Mouse (Mus musculus) kidney, adult 9 months (tissue): Measurements from ENCODE around the gene Vwa8.
A peak's percentile ranks its signal among the peaks of the same experiment; 100 is the strongest.
"Not testable (repeated sequence)": the region's sequence is repeated elsewhere in the genome, so short reads cannot be mapped to it uniquely, and the experiment has no call there.

Experiments
- DNase-seq: peaks from one replicate; pipeline ENCODE4 v3.0.0; 2022

Gene Vwa8

DNA sequence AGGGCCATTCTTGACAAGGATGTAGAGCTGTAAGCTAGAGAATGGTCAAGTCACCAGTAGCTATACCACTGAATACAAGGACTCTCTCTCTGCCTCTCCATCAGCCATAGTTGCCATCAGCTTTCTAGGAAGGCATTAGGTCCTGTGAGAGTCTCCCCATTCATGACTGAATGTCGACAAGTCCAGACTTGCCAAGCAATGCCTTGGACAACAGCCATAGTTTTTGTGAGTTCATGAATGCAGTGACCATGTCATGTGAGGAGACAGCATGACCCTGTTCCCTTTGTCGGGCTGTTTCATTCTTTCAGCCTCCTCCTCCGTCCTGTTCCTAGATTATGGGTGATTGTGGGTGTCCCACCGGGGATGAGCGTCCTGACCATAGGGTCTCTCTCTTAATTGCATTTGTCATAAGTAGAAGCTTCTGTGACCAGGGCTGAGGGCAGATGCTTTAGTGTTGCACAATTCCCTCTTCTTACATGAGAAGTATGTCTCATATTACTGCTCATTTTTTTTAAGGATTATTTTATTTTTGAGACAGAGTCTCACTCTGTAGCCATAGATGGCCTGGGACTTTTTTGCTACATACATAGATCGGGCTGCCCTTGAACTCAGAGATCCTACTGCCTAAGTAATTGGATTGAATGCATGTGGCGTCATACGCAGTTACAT is 37.8 kb downstream of the Vwa8 start:
- no peak for DNase-seq

GRCm38 (mm10) chr14:78887494-78887893 is 38.6 kb downstream of the Vwa8 start:
- DNase-seq = not testable (repeated sequence)

- peak; percentile 20 for DNase-seq
Observed at GRCm38 (mm10) chr14:78895496-78895895, 46.6 kb downstream of the Vwa8 start.

- peak; percentile 35 for DNase-seq
Observed at GRCm38 (mm10) chr14:78896252-78896651, 47.4 kb downstream of the Vwa8 start.

GRCm38 (mm10) chr14:78900770-78901169 is 51.9 kb downstream of the Vwa8 start:
- peak; percentile 20 for DNase-seq

DNA sequence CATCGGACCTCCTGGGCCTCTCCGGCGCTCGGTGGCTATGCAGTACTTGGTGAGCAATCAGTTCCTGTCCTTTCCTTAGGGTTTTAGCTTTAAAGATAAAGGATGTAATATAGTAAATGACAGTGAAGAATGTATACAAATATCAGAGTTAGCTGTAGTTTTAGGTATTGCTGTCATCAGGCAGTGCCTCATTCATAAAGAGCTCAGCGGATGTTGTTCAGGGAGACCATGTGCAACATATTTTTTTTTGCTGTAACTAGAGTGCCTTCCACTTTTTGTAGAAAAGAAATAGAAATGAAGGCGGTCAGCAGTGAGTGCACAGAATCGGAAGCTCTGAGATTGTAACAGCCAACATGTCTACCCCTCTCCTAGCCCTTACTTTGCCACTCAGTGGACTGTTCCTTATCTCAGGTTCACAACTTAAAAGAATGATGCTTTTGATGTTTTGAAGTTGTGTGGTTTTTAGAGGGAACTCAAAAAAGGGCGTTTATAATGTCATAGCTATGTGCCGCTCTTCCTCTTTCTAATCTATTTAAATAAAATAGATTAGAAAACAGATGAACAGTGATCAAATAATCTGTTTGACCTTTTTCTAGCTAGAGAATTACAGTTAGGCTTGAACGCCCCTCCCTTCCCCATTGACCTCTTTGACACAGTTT is 59.5 kb downstream of the Vwa8 start:
- DNase-seq = no peak

GRCm38 (mm10) chr14:78912076-78912475 is 63.2 kb downstream of the Vwa8 start:
- DNase-seq = no peak

DNA sequence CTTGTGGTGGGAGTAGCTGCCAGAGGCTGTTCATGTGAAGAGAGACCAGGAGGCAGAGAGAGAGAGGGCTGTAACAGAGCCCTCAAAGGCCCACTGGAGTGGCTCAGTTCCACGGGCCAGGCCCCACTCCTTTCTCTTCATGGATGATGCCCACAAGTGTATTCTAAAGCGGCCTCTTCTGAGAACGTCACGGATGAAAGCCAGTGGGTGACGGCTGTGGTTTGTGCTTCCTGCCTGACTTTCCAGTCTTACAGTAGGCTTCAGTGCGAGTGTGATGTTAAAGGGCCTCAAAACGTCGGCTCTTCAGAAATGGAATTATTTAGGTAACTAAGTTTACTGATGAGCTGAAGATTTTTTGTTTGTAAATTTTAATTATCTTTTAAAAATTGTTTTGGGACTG is 65.3 kb downstream of the Vwa8 start:
- no peak for DNase-seq

DNA sequence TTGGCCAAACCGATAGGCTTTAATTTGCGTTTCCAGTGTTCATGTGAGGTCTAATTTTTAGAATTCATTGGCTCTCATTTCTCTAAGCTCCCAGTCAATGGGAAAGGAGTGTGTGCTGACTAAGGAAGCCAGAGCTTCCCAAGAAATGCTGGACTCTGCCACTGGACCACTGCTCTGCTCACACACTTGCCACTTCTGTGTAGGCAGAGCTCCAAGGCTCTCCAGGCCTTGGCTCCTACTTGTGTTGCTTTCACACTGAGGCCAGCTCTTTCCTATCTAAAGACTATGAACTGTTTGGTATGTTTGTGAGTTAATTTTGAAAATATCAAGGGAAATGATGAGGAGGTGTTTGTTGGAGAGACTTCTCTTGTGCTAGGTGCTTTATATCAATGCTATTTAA is 67.8 kb downstream of the Vwa8 start:
- no peak for DNase-seq

DNA sequence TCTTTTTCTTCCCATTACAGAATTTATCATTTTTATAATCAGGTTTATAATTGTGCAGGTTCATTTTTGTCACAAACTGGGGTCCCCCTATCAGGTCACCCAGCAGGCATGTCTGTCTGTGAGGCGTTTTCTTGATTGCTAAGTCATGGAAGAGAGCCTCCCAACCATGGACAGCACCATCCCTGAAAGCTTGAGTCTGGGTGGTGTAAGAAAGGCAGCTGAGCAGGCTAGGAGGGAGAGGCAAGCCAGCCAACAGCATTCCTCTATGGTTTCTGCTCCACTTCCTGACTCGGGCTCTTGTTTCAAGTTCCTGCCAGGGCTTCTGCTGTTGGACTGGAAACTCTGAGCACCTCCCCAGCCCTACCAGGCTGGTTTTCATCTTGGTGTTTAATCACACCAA is 72.4 kb downstream of the Vwa8 start:
- DNase-seq = peak; percentile 20

DNA sequence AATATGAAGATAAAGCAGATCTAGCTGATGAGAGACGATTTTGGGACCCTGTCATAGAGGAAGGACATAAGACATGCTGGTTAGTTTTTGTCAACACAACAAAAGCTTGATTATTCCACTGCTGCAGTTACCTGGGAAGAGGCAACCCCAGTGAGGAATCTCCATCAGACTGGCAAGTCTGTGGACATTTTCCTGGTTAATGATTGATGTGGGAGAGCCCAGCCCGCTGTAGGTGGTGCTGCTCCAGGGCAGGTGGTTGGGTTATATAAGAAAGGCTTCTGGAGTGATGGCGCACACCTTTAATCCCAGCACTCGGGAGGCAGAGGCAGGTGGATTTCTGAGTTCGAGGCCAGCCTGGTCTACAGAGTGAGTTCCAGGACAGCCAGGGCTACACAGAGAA is 74.8 kb downstream of the Vwa8 start:
- peak; percentile 75 for DNase-seq

GRCm38 (mm10) chr14:78924755-78925537 is 76.1 kb downstream of the Vwa8 start:
- DNase-seq = no peak

- no peak for DNase-seq
Observed at GRCm38 (mm10) chr14:78932094-78932493, 83.2 kb downstream of the Vwa8 start.

DNA sequence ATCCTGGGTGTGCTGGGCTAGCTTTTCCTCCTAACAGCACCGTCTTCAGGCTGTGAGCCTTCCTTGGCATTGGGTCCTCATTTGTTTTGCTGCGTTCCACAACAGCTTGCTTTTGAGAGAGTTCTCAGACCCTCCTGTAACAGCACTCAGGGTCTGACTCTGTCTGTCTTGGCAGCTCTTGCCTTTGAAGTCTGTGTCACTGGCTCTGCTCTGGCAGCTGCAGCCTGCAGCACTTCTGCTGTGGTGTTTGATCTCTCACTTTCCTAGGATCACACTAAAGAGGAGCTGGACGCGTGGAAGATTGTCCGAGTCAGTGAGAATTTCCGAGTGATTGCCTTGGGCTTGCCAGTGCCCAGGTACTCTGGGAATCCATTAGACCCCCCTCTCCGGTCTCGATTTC is 84.5 kb downstream of the Vwa8 start:
- DNase-seq = no peak

DNA sequence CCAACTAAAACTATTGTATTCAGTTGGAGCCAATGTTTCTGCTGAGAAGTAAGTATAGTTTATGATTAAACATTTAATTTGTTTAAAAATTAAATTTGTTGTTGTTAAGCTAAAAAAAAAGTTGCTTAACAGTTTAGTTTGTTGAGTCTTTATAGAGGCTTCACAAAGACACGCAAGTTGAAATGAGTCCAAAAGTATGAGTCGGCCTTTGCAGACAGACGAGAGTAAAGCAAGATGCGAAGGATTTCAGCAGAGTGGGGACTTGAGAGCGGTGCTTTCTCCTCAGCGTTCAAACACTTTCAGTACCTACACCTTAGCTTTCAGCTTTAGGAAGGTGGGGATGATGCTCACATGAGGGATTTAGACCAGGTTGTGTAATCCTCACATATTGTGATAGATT is 85.7 kb downstream of the Vwa8 start:
- DNase-seq = no peak

DNA sequence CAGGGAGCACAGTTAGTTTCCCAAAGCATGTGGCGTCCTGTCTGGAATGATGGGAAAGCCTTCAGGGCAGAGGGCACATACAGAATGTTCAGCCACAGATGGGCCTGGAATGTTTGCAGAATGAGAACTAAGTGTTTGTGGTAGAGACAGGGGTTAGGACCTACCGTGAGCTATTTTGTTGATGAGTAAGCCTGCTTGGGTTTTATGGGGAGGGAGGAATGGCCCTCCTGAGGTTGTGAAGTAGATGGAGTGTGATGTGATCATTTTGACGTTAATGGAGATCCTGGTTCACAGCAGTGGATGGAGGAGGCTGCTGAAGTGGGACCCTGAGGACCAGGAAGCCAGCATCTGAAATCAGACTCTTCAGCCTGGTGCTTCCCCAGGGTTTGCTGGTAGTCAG is 86.9 kb downstream of the Vwa8 start:
- no peak for DNase-seq

- no peak for DNase-seq
Observed at GRCm38 (mm10) chr14:78941741-78942475, 93.1 kb downstream of the Vwa8 start.

GRCm38 (mm10) chr14:78955745-78956144 is 106.9 kb downstream of the Vwa8 start:
- no peak for DNase-seq

- no peak for DNase-seq
Observed at GRCm38 (mm10) chr14:78970621-78971020, 121.8 kb downstream of the Vwa8 start.

- DNase-seq = no peak
Observed at GRCm38 (mm10) chr14:78972424-78972823, 123.6 kb downstream of the Vwa8 start.

DNA sequence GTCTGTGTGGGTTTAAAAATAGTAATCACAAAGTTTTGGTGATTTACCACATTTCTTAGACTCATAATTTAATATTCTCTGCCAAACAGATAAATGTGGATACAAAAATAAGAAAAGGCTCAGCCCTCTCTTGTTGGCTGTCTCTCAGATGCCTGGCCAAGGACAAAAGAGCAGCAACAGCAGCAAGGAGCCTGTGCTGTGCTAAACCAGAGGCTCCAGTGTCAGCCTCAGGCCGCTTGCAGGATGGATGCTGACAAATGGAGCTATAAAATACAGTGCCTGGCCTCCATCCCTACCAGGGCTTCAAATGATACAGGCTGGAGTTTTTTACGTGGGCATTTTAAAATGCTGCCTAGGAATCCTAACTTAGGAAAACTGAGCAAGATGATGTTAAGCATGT is 134.3 kb downstream of the Vwa8 start:
- DNase-seq = peak; percentile 11

- peak; percentile 11 for DNase-seq
Observed at GRCm38 (mm10) chr14:78984296-78984695, 135.4 kb downstream of the Vwa8 start.

DNA sequence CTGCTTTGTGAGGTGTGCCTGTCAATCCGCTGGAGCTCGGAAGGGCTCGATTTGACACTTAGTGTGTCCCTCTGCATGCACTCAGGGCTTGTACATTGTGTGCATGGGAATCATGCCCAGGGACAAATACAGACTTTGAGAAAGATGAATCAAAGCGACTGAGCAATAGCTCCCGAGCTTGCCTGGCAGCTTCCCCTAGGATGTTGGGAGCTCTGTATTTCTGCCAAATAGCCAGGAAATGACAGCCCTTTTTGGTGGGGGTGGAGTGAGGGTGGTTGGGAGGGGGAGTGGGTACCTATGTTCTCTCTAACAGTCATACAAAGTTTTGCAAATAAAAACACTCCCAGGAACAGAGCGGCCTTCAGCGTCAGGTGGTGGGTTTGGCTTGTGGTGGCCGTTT is 138.7 kb downstream of the Vwa8 start:
- DNase-seq = no peak
